Mouse (Mus musculus) thymus, postnatal 0 days (tissue): ENCODE measurements around the gene Atic. TPM values are rescaled to one million over a fixed set of nuclear protein-coding genes. Genes with fewer than 3 reads are reported as not detected.

Source experiments
- DNase-seq: peaks from one replicate; pipeline ENCODE4 v3.0.0-alpha.2; 2015; ENCODE audit warnings: low spot score
- polyA plus RNA-seq: library from polyadenylated mRNA; unstranded; fragments of >200 nt; fragmentation: Nextera tagmentation; extraction: Ambion mirVana; gene quantifications from 2 replicates; pipeline ENCODE4 v1.2.1, GENCODE M21; 2015

The Atic gene
- polyA plus RNA-seq, 1 experiment from 2014 or later: 80.8 TPM

GRCm38 (mm10) chr1:71594268-71594667 is 37.3 kb downstream of the Atic start:
- DNase-seq: peak; percentile 8

GRCm38 (mm10) chr1:71595365-71595764 is 38.4 kb downstream of the Atic start:
- DNase-seq: no peak

DNA sequence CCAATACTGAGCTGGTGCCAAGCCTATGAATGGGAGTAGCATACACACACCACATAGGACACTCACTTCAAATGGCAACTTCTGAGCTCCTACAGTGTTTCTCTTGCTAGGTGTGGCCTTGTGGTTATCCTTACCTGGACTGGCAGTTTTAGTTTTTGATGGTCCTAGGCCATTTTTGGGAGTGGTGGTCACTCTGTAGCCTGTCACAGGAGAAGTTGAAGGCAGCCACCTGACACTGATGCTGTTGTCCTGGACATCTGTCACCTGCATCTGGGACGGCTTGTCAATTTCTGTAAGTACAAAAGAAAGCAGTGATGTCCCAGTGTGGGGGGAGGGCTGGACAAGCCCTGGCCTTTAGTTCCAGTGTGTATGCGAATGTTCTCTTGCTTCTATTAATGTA is 48.8 kb downstream of the Atic start:
- no peak for DNase-seq

GRCm38 (mm10) chr1:71606600-71607325 is 49.8 kb downstream of the Atic start:
- no peak for DNase-seq

DNA sequence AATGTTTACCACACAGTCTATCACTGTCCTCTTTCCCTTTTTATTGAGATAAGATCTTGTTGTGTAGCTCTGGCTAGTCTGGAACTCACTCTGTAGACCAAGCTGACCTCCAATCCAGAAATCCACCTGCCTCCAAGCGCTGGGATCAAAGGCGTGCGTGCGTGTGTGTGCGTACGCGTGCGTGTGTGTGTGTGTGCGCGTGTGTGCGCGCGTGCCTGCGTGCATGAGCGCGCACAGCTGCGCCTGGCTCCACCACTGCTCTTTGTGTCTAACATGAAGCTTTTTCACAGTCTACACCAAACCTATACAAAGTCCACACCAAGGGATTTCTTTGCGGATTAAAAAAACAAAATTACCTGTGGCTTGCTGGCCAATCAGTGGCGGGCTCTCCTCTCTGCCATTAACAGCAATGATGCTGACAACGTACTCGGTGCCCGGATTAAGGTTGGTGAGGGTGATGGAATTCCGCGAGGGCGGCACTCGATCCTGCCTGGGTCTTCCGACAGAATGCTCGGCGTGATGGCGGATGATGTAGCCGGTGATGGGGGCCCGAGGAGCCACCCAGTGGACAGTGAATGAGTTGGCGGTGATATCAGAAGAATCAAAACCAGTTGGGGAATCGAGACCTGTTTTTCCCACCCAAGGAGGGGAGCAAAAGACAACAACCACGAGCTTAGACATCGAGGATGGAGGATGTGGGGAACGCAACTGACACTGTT is 52.3 kb downstream of the Atic start:
- DNase-seq: no peak

- DNase-seq: no peak
Measured at GRCm38 (mm10) chr1:71609916-71610315, 53.0 kb downstream of the Atic start.

DNA sequence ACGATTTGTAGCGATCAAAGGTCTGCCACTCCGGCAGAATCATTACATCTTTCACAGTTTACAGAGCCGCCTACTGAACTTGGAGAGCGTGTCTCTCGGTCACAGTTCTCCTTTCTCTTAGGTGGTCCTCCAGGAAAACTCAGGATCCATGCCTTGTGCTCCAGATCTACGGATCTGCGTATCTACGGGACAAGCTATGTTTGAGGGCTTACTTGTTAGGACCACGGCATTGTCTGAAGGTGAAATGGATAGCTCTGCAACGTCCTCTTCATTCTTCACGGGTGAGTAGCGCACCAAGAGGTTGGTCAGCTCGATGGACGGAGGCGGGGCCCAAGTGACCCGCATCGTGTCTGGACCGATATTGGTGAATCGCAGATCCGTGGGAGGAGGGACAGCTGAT is 55.3 kb downstream of the Atic start:
- no peak for DNase-seq

- DNase-seq: no peak
Measured at GRCm38 (mm10) chr1:71614545-71615246, 57.7 kb downstream of the Atic start.

DNA sequence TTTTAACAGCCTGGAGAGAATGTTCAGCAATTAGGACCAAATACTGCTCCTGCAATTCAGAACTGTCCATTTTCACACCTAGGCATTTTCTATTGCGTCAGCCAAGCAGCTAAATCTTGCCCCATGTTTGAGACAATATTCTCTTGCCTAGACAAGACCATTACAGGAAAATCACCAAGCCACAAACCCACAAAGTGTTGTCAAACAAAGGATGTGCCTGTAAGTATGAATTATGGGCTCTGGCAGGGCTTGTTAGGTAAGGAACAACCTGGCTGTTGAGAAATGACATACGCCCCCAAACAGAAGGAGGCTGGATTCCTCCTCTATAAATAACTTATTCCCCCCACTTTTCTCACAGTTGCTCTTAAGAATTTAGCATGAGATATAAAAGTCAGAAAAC is 64.6 kb downstream of the Atic start:
- no peak for DNase-seq

DNA sequence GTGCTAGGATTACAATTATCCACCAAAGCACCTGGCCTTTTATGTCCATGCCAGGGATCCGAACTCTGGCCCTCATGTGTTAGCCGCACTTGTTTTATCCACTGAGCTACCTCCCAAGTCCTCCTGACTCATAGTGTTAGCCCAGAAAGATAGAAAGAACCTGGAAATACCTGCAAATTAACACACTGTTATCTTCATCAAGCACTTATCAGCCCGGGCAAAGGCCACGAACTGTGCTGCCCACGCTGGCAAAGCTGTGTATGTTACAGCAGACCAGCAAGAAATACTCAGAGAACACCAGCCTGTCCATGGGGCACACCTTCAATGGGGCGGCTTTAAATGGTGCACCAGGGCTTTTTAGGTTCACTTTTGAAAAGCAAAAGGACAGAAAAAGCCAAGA is 66.7 kb downstream of the Atic start:
- no peak for DNase-seq

Other genes starting within 250 kb of the Atic start
- gene Abca12, start 142.2 kb upstream of the Atic start, polyA plus RNA-seq: 0.01 TPM in 1 of 2 replicates, not detected in the other
- 34.2 and 39.1 TPM in 2 replicates for gene Fn1, start 96.0 kb downstream of the Atic start, polyA plus RNA-seq